Mouse (Mus musculus) adrenal gland, adult 18-20 months (tissue): ENCODE data around the gene Ap3d1. TPM values are rescaled to one million over a fixed set of nuclear protein-coding genes. Genes with fewer than 3 reads are reported as not detected.
A peak's percentile ranks its signal among the peaks of the same experiment; 100 is the strongest.

Source experiments
- DNase-seq, 2 experiments: peaks; one replicate each; pipeline ENCODE4 v3.0.0; 2021 to 2022; ENCODE audit warnings: low spot score in 2 of 2
- total RNA-seq, 2 experiments: library from RNA; stranded (reverse); gene quantifications; 1 replicate in 1 of 2; 2 replicates in 1 of 2; pipeline ENCODE4 v1.2.3; 2021

Gene Ap3d1
- total RNA-seq, 2 experiments from 2014 or later, result 97.1 to 104 TPM

- no peak for DNase-seq
Measured at GRCm38 (mm10) chr10:80684984-80685383, 57.1 kb downstream of the Ap3d1 start.

DNA sequence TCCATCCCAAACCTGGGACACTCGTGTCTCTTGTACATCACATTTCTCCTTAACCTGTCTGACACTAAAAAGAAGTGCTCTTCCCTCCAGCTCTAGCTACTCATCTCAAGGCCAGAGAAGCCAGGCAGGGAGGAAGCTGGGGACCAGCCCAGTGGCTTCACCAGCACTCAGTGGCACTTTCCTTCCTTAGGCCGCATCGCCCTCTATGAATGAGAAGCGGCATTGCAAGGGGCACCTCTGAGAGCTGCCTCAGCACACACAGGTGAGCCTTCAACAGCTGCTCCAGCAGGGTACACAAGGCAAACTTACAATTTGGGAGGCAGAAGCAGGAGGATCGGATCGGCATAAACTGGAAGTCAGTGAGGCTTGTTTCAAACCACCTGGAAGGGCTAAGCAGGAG, 57.9 kb downstream of the Ap3d1 start:
- DNase-seq, result peak; percentile 64 to 66

- DNase-seq, result no peak
Measured at GRCm38 (mm10) chr10:80683647-80684046, 58.4 kb downstream of the Ap3d1 start.

DNA sequence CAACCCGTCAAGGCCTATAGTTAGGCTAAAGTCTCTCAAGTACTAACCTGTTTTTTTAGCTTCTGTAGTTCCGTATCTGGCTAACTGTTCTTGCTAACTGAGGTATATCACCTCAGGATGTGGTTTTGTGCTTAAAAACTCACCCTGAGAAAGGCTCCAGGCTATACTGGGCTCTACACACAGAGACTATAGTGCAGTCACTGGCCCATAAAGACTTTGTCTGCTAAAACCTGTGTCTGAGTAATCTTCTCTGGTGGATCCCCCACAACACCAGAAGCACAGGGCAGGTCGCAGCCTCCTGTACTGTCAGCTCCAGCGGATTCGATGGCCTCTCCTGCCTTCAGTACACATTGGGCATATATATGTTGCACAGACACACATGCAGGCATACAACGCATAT, 60.1 kb downstream of the Ap3d1 start:
- no peak for DNase-seq

DNA sequence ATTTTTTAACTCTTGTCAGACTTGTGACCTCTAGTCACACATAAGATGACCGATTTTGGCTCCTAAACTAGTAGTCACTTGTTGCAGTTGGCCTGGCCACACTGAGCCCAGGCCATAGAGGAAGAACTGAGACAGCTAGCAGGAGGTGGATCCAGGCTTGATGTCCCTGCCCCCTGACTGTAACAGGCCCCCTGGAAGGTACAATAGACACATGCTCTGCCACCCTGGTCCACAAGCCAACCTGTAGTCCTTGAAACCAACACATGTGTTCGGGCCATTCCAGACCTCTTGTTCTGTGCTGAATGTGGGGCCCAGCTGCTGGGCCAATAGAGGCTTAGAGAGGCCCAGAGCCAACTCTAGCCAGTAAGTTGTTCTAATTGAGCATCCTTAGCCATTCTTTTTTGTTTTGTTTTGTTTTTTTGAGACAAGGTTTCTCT, 61.8 kb downstream of the Ap3d1 start:
- DNase-seq, result no peak

- no peak for DNase-seq
Measured at GRCm38 (mm10) chr10:80679556-80680259, 62.4 kb downstream of the Ap3d1 start.

- no peak for DNase-seq
Measured at GRCm38 (mm10) chr10:80678601-80679377, 63.3 kb downstream of the Ap3d1 start.

- DNase-seq, result peak; percentile 86 to 88
Measured at GRCm38 (mm10) chr10:80677942-80678436, 64.1 kb downstream of the Ap3d1 start, which contains the start of gene Mknk2. Gene Mknk2, minus strand, starts transcription at chr10:80678112.

DNA sequence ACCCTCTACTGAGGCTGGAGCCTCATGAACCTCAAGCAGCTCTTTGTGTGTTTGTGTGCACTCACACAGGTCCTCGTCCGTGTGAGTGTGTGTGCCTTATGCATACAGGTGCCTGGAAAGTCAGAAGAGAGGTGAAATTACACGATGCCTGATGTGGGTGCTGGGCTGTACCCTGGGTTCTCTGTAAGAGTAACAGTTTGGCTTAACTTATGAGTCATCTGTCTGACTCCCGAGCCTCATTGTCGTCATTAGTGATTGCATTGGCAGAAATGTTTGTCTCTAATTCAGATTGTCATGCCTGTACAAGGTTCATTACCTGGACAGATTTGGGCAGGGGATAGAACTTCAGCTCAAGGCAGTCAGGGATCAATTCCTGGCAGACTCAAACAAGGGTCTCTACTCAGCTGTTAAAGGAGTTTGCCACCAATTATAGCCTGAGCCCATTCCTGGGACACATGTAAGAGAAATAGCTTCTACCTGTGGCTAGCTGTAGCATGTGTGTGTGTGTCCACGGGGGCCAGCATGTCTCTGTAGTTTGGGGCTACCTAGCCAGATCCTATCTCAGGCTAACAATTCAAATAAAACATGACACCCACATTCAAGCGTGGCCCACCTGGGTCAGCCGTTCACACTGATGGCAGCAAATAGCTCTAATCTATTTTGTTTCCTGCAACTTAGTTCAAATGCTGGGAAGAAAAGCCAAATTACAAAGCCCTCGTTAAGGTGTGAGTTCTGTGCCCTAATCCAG, 64.8 kb downstream of the Ap3d1 start:
- DNase-seq, result no peak

- peak; percentile 99 for DNase-seq
Measured at GRCm38 (mm10) chr10:80676198-80676928, 65.7 kb downstream of the Ap3d1 start.

- DNase-seq, result no peak
Measured at GRCm38 (mm10) chr10:80675405-80676197, 66.5 kb downstream of the Ap3d1 start.

DNA sequence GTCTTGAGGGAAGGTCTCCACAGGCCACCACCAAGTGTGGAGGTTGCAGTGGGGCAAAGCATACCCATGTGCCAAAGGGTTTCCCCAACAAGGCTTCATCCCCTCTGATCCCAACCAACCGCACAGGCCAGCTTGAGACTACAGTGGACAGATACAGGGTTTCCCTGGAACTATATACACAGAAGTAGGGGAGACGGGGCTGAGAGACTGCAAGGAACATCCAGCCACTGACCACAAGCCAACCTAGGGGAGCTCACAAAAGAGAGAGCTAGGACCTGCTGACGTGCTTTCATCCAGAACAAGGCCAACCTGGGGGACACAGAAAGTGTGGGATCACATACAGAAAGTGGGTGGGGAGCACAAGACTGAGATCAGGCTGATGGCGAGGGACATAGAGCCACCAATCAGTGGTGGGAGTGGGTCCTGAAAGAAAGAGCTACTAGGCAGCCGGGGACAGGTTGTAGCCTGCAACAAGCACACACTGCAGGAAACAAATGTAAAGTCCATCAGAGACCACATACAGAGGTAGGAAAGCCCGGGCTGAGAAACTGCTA, 67.1 kb downstream of the Ap3d1 start:
- no peak for DNase-seq

GRCm38 (mm10) chr10:80674161-80674711, 67.8 kb downstream of the Ap3d1 start:
- DNase-seq, result no peak

GRCm38 (mm10) chr10:80673690-80674089, 68.4 kb downstream of the Ap3d1 start:
- DNase-seq, result no peak

DNA sequence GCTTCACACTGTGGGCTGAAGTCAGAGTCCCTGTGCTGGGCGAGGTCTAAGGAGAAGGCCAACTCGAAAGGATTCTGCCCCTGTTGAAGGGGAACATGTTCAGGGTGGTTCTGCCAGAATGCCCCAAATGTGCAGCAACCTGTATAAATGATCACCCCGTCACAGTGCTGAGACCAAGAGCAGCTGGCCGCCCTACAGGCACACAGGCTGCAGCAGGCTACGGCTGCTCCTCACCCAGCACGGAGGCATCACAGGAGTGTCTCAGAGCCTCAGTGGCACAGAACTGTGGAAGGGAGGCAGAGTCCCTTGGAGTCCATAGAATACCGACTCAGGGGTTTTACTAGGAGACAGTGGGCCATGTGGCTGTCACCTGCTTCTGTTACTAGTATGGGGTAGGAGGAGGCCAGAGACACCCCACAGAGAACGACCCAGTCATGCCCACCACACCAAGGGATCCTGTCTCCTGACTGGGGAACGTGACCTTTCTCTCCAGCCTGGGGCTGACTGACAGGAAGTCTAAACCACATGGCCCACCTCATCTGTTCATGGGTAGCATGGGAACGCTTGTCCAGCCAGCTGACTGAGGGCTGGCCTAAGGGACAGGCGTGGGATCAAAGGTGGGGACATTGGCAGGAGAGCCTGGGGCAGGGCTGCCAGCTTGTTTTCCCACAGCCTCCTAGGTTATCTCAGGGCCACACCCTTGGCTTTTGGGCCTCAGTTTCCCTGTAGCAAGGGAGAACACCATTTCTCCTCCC, 70.0 kb downstream of the Ap3d1 start:
- no peak for DNase-seq

DNA sequence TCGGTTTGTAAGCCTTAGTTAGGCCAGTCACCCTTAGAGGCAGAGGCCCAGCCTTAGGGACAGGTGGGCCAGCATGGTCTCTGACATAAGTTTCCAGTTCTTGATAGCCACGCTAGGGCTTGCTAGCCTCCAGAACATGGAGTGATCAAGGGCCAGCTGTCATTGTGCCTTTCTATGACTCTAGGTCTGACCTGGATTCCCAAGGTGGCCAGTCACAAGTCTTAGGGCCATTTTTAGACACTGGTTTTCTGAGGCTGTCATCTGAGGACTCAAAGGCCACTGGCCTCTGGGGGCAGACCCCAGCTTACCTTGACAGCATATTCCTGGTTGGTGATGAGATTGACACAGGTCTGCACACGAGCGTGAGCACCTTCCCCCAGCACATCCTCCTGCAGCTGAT, 70.8 kb downstream of the Ap3d1 start:
- no peak for DNase-seq

DNA sequence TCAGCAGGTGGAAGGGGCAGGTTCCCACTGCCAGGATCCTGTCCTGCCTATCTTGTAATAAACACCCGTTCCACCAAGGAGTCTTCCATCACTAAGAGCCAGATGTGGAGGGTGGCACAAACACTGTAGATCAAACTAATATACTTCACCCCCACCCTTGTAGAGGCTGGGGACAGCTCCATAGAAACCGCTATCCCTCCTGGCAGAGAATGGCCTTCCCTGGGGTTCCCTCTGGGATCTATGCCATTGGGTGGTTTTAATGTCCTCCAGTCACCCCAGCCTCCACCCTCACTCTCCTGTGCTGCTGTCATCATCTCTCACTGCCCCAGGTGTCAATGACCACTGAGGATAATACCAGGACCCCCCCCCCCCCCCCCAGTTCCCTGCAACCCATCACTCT, 71.5 kb downstream of the Ap3d1 start:
- DNase-seq, result no peak

DNA sequence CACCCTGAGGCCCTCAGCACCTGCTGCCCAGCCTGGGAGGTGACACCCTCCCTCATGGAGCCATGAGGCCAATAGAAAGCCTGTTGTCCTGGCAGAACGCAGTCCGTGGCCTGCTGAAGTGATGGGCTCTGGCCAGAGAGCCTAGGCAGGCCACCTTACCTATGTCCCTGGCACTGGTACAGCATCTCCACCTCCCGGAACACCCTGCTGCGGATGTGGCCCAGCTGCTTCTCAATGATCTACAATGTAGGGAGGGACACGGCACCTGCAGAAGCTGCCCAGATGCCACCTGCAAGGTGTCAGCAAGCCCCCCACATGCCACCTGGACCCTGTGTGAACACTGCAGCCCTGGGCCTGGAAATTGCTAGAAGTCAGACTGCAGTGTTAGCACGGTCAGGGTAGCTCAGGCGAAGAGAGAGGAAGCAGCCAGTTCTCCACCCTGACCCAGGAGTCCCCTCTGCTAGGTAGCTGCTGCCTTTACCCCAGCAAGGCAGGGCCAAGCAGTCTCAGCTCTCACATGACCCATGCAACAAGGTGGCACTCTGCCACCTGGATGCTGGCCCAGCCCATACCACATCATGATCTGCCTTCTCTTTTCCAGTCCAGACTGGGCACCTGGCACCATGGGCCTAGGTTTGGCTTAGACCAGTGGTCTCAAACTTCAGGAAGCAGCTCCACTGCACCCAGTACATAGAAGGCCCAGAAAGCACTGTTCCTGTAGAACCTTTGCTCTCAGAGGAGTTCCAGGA, 72.2 kb downstream of the Ap3d1 start:
- DNase-seq, result no peak
